8 mouse cellular contexts compared by ENCODE assay signal in genomic region chr7:112679513-112680245, GRCm38 (mm10). TPM values are rescaled to one million over a fixed set of nuclear protein-coding genes. Genes with fewer than 3 reads are reported as not detected.
DNase-seq lines count a peak whose midpoint lies in the region; ATAC-seq and TF ChIP-seq lines count a peak whose summit lies in the region.

No protein-coding gene starts in this region.

- TF ChIP-seq POLR2A in kidney, adult 2 months (IDR thresholded peaks at IDR 0.05; ENCODE audit: low read depth, low read length) = no peak
- TF ChIP-seq POLR2A in limb, embryonic 14.5 days (IDR thresholded peaks at IDR 0.05; ENCODE audit: borderline replicate concordance, extremely low read depth, insufficient read depth, insufficient read length) = no peak

- peaks cover 5% of the 10 kb centered on the region; the same call in 1 of the 2 replicates for H3K9me3 ChIP-seq in embryonic facial prominence, embryonic 14.5 days (ENCODE audit: control insufficient read depth, low read length)
- no peaks in the 10 kb centered on the region for H3K9me3 ChIP-seq in limb, embryonic 14.5 days (ENCODE audit: control insufficient read depth, low read length)
- no peaks in the 10 kb centered on the region for H3K9me3 ChIP-seq in midbrain, postnatal 0 days (ENCODE audit: low read length)

- peaks cover 8% of the 10 kb centered on the region for H3K36me3 ChIP-seq in C2C12 (ENCODE audit: control insufficient read depth, insufficient read depth)
- H3K36me3 ChIP-seq in embryonic facial prominence, embryonic 14.5 days (ENCODE audit: control insufficient read depth, insufficient read depth, low read length) = no peaks in the 10 kb centered on the region
- no peaks in the 10 kb centered on the region for H3K36me3 ChIP-seq in kidney, adult 2 months (ENCODE audit: control insufficient read depth, insufficient read depth, low read length)
- H3K36me3 ChIP-seq in limb, embryonic 14.5 days (ENCODE audit: control insufficient read depth, insufficient read depth, low read length) = no peaks in the 10 kb centered on the region
- no peaks in the 10 kb centered on the region for H3K36me3 ChIP-seq in midbrain, postnatal 0 days (ENCODE audit: insufficient read depth, low read length)

- peak; percentile 60 for ATAC-seq in embryonic facial prominence, embryonic 14.5 days (ENCODE audit: low read depth)
- ATAC-seq in limb, embryonic 14.5 days (ENCODE audit: low FRiP score, low read depth) = peak; percentile 53
- ATAC-seq in midbrain, postnatal 0 days (ENCODE audit: low FRiP score) = peak; percentile 59

- peak overlapping the region; percentile 86 for H3K4me2 ChIP-seq in embryonic facial prominence, embryonic 14.5 days (ENCODE audit: low read depth, low read length)
- peak overlapping the region; percentile 71 for H3K4me2 ChIP-seq in limb, embryonic 14.5 days (replicated peaks; ENCODE audit: low read depth, low read length, severe bottlenecking)
- H3K4me2 ChIP-seq in midbrain, postnatal 0 days (ENCODE audit: low read depth, low read length, poor library complexity, severe bottlenecking) = peak overlapping the region; percentile 96

- no peaks in the 10 kb centered on the region for H3K27me3 ChIP-seq in C2C12 (ENCODE audit: control insufficient read depth, insufficient read depth, insufficient read length)
- no peaks in the 10 kb centered on the region for H3K27me3 ChIP-seq in embryonic facial prominence, embryonic 14.5 days (replicated peaks; ENCODE audit: control insufficient read depth, insufficient read depth, low read length)
- H3K27me3 ChIP-seq in kidney, adult 2 months (replicated peaks; ENCODE audit: control insufficient read depth, insufficient read depth, low read length) = no peaks in the 10 kb centered on the region
- H3K27me3 ChIP-seq in limb, embryonic 14.5 days (ENCODE audit: control insufficient read depth, insufficient read depth, low read length) = no peaks in the 10 kb centered on the region
- H3K27me3 ChIP-seq in midbrain, postnatal 0 days (ENCODE audit: insufficient read depth, low read length) = no peaks in the 10 kb centered on the region

- TF ChIP-seq CTCF in C2C12 (IDR thresholded peaks at IDR 0.05; ENCODE audit: control insufficient read depth, insufficient read depth, insufficient read length) = no peak
- no peak for TF ChIP-seq CTCF in kidney, adult 2 months (conservative IDR thresholded peaks at IDR 0.05; ENCODE audit: insufficient read depth, insufficient read length, low read depth, low read length)
- no peak for TF ChIP-seq CTCF in midbrain, postnatal 0 days (IDR thresholded peaks at IDR 0.05)

- peak; percentile 88 for DNase-seq in adrenal gland, postnatal 14 days
- DNase-seq in embryonic facial prominence, embryonic 14.5 days (ENCODE audit: low spot score) = peak; percentile 82
- DNase-seq in heart, adult 8-10 months (ENCODE audit: low spot score) = peak; percentile 66
- DNase-seq in kidney, adult 2 months = peak; percentile 88
- DNase-seq in limb, embryonic 14.5 days (ENCODE audit: low spot score) = peak; percentile 48
- peak; percentile 65 for DNase-seq in midbrain, postnatal 0 days (ENCODE audit: low spot score)
- peak; percentile 78 for DNase-seq in testis, postnatal 14 days (ENCODE audit: low spot score)

- H3K9ac ChIP-seq in embryonic facial prominence, embryonic 14.5 days (ENCODE audit: low read depth, low read length) = peak overlapping the region; percentile 96
- H3K9ac ChIP-seq in limb, embryonic 14.5 days (ENCODE audit: low read depth, low read length, severe bottlenecking) = peak overlapping the region; percentile 91
- peak overlapping the region; percentile 70 for H3K9ac ChIP-seq in midbrain, postnatal 0 days (replicated peaks; ENCODE audit: low read length, poor library complexity, severe bottlenecking)

- peak overlapping the region; percentile 95 for H3ac ChIP-seq in C2C12 (ENCODE audit: control insufficient read depth, insufficient read length, low read depth)

- H3K79me2 ChIP-seq in C2C12 (ENCODE audit: control insufficient read depth, insufficient read depth) = peaks cover 54% of the 10 kb centered on the region

- H3K79me3 ChIP-seq in C2C12 (ENCODE audit: low read depth) = peaks cover 47% of the 10 kb centered on the region

- peaks cover 32% of the 10 kb centered on the region for H3K4me1 ChIP-seq in embryonic facial prominence, embryonic 14.5 days (ENCODE audit: control insufficient read depth, insufficient read depth, low read length)
- H3K4me1 ChIP-seq in kidney, adult 2 months (ENCODE audit: control insufficient read depth, insufficient read depth, low read length) = peaks cover 2% of the 10 kb centered on the region; the same call in 1 of the 2 replicates
- peaks cover 30% of the 10 kb centered on the region for H3K4me1 ChIP-seq in limb, embryonic 14.5 days (ENCODE audit: control insufficient read depth, insufficient read depth, low read length)
- H3K4me1 ChIP-seq in midbrain, postnatal 0 days (ENCODE audit: insufficient read depth, low read length) = no peaks in the 10 kb centered on the region

- peak overlapping the region; percentile 72 for H3K4me3 ChIP-seq in C2C12 (ENCODE audit: insufficient read depth, poor library complexity, severe bottlenecking)
- peak overlapping the region; percentile 89 for H3K4me3 ChIP-seq in embryonic facial prominence, embryonic 14.5 days (ENCODE audit: low read depth, low read length)
- peak overlapping the region; percentile 84 for H3K4me3 ChIP-seq in kidney, adult 2 months (ENCODE audit: insufficient read depth, low read depth, low read length)
- peak overlapping the region; percentile 85 for H3K4me3 ChIP-seq in limb, embryonic 14.5 days (replicated peaks; ENCODE audit: low read length)
- peak overlapping the region; percentile 90 for H3K4me3 ChIP-seq in midbrain, postnatal 0 days (ENCODE audit: low read depth, low read length)

- WGBS in embryonic facial prominence, embryonic 14.5 days = under 1% methylated on average over 35 of the region's 95 CpGs
- 3% methylated on average over 95 of the region's 95 CpGs for WGBS in kidney, adult 2 months
- WGBS in limb, embryonic 14.5 days = under 1% methylated on average over 51 of the region's 95 CpGs
- WGBS in midbrain, postnatal 0 days = under 1% methylated on average over 55 of the region's 95 CpGs

- H3K27ac ChIP-seq in embryonic facial prominence, embryonic 14.5 days (replicated peaks; ENCODE audit: low read depth, low read length) = peak overlapping the region; percentile 99
- peak overlapping the region; percentile 98 for H3K27ac ChIP-seq in kidney, adult 2 months (ENCODE audit: insufficient read depth, low read depth, low read length)
- H3K27ac ChIP-seq in limb, embryonic 14.5 days (replicated peaks; ENCODE audit: low read depth, low read length) = peak overlapping the region; percentile 98
- H3K27ac ChIP-seq in midbrain, postnatal 0 days (ENCODE audit: low read depth, low read length) = peak overlapping the region; percentile 75

TF ChIP-seq in C2C12, 6 proteins besides CTCF, POLR2A, EP300 and RAD21:
- no peak for TF ChIP-seq MYOD1 (IDR thresholded peaks at IDR 0.05; ENCODE audit: control insufficient read depth, insufficient read length, low read depth)
- TF ChIP-seq MAX (IDR thresholded peaks at IDR 0.05) = no peak
- no peak for TF ChIP-seq FOSL1 (IDR thresholded peaks at IDR 0.05; ENCODE audit: insufficient read depth, low read length, poor library complexity, severe bottlenecking)
- TF ChIP-seq CEBPB (IDR thresholded peaks at IDR 0.05; ENCODE audit: low read depth) = no peak
- TF ChIP-seq USF1 (IDR thresholded peaks at IDR 0.05; ENCODE audit: low read depth) = no peak
- no peak for TF ChIP-seq MYOG (IDR thresholded peaks at IDR 0.05; ENCODE audit: control insufficient read depth, extremely low read depth, insufficient read length)

RNA-seq across cellular contexts. Expression of gene Tead1, which starts 0.6 kb away (rescaled TPM):
- 25.1 TPM for polyA plus RNA-seq in C2C12 (2012; fragmentation: generic; extraction: Trizol)
- total RNA-seq in adrenal gland, postnatal 14 days (2021) = 73.3 and 106 TPM in 2 replicates
- polyA plus RNA-seq in embryonic facial prominence, embryonic 14.5 days (2014; fragmentation: Nextera tagmentation; extraction: Ambion mirVana) = 18.0 and 18.2 TPM in 2 replicates
- 100 to 1,000 TPM; 166 to 191 (median 175) TPM for total RNA-seq in heart, adult 8-10 months (2022)
- 14.7 TPM in 2 replicates for polyA plus RNA-seq in kidney, adult 2 months (2012; rRNA removed)
- polyA plus RNA-seq in limb, embryonic 14.5 days (2012; rRNA removed) = 38.2 and 42.1 TPM in 2 replicates
- polyA plus RNA-seq in limb, embryonic 14.5 days (2014; fragmentation: Nextera tagmentation; extraction: Ambion mirVana) = 23.2 and 23.5 TPM in 2 replicates
- 16.6 and 18.6 TPM in 2 replicates for total RNA-seq in midbrain, postnatal 0 days (2014; rRNA removed)
- 4.6 and 8.0 TPM in 2 replicates for polyA plus RNA-seq in midbrain, postnatal 0 days (2015; fragmentation: Nextera tagmentation; extraction: Ambion mirVana)

Comparison
In these comparisons a context has a peak if more than half of its experiments do, and no peak if none do; other contexts are left out.
1. Peak in every context shown above with its lines: DNase-seq, ATAC-seq, H3K4me3 ChIP-seq and H3K27ac ChIP-seq.